Mouse (Mus musculus): ENCODE measurements around the gene Ulk2.

Ulk2 gene

DNA sequence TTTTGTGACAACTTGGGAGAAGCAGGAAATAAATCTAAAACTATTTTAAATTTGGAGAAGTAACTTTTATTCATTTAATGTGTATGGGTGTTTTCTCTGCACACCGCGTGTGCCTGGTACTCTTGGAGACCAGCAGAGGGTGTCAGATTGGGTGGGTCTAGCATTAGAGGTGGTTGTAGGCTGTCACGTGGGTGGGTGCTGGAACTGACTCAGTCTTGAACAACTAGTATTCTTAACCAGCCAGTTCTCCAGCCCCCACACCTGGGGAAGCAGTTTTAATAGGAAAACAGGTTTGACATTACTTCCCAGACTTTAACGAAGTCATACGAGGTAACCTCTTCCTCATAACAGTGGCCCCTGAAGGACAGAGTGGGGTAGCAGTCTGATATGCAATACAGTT, 94.4 kb downstream of the Ulk2 start:
- DNase-seq (ENCODE audit: low read depth) = peak; percentile 62

DNA sequence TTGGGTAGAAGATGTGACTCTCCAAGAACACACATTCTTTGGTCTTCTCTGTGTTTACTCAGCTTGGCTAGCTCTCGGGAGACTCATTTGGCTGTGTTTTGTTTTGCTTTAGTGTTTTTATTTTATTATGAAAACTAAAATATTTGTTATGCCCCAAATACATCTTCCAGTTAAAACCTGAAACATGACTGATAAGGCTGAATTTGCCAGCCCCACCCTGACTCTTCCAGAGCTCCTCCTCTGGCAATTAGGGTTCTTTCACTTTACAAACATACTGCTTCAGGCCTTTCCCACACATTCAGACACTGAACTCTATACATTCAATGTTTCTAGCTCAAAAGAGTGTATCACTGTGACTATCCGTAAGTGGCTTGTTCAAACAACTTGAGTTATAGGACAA, 97.7 kb downstream of the Ulk2 start:
- DNase-seq (ENCODE audit: low read depth) = no peak

DNA sequence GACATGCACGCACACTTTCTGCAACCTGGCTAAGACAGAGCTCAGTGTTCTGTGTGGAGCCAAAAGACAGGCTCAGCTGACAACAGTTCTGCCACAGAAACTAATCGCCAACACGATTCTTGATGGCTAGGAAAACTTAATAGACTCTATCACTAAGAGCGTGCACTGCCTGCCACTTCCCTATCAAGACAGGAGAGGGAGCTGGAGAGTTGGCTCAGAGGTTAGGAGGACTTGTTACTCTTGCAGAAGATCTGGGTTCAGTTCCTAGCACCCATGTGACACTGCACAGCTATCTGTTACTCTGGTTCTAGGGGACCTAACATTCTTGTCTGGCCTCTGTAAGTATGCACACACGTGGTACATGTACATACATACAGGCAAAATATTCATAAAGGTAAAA, 103.3 kb downstream of the Ulk2 start:
- DNase-seq (ENCODE audit: low read depth) = peak; percentile 50

DNA sequence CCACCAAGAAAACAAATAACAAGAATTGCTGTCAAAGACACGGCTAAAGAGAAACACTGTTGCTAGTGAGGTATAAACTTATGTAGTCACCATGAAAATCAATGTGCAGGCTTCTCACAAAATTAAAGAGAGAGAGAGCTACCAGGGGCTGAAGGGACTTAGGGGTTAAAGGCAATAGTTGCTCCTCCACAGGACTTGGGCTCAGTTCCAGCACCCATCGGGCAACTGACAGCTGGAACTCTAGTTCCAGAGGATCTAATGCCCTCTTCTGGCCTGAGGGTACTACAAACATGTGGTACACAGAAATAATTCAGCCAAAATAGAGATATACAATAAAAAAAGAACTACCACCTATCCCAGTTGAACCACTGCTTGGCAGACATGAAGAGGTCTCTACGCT, 107.7 kb downstream of the Ulk2 start:
- no peak for DNase-seq (ENCODE audit: low read depth)

DNA sequence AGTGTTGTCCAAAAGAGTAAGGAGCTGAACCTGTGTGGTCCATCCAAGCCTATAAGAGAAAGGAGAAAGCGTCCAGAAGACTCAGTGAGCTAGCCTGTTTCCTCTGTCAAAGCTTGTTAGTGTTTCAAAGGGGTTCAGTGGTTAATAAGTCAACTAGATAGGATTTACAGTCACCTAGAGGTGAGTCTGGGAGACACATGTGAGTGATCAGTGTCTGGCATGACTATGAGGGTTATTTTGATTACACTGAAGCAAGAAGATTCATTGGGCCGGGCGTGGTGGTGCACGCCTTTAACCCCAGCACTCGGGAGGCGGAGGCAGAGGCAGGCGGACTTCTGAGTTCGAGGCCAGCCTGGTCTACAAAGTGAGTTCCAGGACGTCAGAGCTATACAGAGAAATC, 109.1 kb downstream of the Ulk2 start:
- DNase-seq (ENCODE audit: low read depth) = no peak

DNA sequence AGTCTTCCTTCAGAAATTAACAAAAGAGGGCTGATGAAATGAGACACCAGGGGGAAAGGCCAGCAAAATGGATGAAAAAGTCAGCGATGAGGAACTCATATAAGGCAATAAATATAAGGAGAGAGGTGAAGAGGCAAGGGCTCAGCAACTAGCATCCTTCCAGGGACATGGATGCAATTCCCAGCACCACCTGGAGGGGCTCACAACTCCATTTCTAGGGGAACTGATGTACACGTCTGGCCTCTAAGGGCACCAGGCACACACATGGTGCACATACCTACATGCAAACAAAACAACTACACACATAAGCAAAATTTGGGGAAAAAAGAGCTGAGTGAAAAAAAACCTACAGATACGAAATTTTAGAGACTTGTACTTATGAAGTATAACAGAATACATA, 110.4 kb downstream of the Ulk2 start:
- DNase-seq (ENCODE audit: low read depth) = peak; percentile 16

DNA sequence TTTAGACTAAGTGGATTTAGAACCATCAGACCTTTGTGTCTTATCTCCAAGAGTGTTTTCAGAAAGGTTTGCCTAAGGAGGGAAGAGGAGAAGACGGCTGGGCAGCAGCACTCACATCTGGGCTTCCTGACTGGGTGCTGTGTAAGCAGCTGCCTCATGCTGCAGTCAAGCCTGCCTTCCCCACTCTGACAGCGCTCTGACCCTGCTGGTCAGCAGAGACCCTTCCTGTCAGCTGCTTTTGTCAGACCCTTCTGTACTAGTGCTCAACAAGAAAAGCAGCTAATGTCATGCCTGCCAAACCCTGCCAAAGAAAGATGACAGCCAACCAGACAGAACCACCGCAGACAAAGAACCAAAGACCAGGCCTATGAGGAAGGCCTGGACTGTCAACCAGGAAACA, 111.1 kb downstream of the Ulk2 start:
- DNase-seq (ENCODE audit: low read depth) = no peak

DNA sequence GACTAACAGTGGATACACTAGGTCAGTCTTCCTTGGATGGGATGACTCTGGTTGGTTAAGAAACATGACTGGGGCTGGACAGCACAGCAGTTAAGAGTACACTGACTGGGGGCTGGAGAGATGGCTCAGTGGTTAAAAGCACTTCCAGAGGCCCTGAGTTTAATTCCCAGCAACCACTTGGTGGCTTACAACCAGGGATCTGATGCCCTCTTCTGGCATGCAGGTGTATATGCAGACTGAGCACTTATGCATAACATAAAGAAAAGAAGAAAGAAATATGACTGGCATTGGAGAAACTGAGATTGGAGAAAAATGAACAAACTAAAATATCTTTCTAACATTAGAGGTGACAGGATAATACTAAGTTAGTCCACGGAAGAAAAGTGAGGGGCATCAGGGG, 114.4 kb downstream of the Ulk2 start:
- DNase-seq (ENCODE audit: low read depth) = no peak

DNA sequence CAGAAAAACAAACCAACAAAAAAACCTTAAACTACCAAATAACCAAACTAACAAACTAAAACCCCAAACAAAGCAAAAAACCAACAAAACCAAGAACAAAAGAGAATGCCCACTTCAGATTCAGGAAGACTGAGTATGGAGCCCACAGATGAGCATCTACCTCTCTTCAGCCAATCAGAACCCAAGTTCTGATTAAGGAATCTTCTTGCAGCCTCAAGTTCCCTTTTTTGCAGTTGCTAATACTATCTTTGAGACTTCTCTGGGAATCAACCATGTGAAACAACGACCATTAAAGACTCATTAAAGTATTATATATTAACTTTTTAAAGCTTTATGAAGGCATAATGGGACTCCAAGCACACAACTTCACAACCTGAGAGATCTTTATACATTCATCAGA, 117.6 kb downstream of the Ulk2 start:
- DNase-seq (ENCODE audit: low read depth) = no peak

DNA sequence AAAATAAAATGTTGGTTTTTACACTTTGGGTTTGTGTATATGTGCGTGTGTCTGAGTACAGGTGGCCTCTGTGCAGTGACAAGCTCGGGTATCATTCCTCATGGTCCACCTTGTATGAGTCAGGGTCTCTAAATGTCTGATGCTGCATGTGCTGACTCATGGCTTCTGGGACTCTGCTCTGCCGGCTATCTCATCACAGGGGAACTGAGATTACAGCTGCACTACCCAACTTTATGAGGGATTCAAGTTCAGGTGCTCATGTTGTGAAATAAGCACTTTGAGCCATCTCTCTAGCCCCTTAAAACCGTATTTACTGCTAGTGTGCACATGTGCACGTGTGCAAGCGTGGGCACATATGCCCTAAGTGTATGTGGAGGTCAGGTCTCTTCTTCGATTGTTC, 122.2 kb downstream of the Ulk2 start:
- no peak for DNase-seq (ENCODE audit: low read depth)

DNA sequence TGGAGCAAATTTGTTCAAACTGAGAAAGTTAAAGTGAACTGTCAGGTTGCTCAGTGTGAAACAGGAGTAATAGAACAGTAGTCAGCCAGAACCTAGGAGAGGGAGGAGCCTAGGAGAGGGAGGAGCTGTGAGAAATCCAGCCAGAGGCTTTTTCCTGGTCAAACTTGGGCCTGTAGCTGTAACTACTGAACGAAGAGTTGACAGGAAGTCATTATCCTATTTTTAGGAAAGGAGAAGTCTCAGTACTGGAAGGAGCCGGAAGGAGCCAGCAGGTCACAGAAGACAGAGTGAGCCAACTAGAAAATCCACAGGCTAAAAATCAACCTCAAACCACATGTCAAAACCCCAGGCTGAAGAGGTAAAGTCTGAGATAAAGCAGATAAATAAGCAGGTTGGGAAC, 126.8 kb downstream of the Ulk2 start:
- no peak for DNase-seq (ENCODE audit: low read depth)
